Mouse (Mus musculus): ENCODE measurements around the gene Col23a1.

Col23a1 gene

DNA sequence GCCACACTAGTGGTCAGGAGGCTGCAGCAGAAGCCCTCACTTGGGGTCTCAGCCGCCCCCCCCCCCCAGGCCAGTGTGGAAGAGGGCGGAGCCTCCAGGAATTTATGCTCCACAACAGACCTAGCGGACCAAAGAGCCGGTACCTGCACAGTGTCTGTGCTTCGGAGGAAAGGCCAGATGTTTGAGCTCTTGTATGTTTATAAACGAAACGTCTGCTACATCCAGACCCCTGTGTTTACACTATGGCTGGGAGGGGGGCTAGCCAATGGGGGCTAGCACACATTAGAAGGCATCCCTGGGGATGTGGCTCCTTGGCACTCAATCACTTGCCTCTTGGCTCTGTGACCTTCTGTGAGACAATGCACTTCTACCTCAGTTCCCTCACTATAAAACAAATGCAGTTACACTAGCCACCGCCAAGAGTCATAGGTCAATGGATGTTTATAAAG, 99.2 kb downstream of the Col23a1 start:
- no peak for DNase-seq (ENCODE audit: low read depth, low spot score)

DNA sequence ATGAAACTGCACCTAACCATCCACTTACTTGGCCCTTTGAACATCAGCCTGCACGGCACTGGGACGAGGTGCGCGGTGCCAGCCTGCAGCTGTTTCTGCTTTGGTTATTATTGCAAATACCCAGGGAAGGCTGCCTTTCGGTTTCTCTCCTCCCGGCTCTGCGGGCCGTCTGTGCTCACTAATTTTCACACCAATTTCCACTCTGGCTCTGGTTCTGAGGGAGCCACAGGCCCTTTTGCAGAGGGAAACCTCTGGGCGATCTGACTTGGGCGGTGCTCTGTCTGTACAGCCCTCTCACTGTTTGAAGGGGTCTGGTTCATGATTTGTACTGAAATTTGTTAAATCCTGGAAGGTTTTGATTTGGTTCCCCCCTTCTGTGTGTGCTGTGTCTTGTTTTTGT, 100.0 kb downstream of the Col23a1 start:
- DNase-seq (ENCODE audit: low read depth, low spot score) = no peak

DNA sequence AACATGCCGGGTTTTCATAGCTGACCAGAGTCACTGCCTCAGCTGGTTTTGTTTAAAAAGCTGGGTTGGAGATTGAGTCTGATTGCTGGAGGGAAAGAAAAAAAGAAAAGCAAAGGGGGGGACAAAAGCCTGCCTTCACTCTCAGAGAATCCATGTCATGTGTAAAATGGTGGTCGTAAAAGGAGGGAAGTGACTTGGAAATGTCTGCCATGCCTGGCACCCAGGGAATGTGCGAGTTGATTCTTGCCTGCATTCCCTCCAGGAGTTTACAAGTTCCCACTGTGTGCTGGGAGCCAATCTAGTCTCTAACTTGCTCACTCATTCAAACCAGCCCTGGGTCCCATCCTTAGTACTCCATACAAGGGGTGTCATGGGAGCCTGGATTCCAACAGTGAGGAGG, 100.8 kb downstream of the Col23a1 start:
- DNase-seq (ENCODE audit: low read depth, low spot score) = no peak

DNA sequence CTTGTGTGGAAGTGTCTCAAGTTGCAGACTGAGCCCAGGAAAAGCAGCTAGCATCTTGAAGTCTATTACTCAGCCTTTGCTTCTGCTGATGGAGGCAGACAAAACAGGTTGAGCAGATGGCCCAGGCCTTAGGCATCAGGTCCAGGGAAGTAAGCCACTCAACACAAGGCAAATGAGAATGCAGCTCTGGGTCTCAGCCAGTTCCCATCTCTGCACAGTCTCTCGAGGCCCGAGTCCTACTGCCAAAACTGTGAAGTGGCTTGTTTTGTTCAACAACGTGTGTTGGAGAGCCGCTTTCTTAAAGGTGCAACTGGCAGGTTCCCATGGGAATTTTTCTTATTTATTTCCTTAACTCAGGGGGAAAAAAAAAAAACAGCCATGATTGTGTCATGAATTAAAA, 101.8 kb downstream of the Col23a1 start:
- no peak for DNase-seq (ENCODE audit: low read depth, low spot score)

DNA sequence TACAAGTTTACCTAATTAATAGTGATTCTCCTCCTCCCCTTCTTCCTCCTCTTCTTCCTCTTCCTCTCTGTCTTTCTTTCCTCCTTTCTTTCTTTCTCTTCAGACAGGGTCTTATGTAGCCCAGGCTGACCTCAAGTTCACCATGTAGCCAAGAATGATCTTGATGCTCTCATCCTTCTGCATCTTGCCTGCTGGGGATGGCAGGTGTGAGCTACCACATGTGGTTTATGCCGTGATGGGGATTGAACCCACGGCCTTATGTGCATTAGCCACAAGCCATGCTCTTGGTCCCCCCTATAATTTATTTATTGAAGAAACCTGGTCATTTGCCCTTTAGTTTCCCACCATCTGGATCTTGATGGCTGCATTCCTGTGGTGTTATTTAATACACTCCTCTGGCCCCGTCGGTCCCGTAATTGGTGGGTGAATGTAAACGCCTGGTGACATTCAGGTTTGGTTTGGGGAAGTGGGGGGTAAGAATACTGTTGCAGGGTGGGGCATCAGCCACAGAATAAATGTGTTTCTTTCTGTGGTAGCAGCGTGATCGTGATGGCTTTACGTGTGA, 104.7 kb downstream of the Col23a1 start:
- DNase-seq (ENCODE audit: low read depth, low spot score) = no peak

DNA sequence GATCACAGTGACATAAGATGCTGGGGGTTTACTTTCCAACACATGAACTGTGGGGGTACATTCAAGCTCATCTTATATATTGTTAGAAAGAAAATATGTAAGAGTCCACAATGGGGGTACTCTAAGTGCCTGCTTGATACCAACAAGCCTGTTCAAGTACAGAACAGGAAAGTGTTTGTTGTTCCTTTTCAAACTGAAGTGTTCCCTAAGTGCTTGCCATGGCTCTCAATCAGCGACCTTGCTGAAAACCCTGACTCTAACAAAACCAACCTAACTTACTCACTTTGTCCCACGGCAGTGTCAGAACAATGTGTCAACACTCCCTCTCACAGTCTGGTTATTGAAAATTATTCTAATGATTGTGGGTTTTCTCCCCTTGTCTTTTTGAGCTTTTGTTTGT, 106.7 kb downstream of the Col23a1 start:
- no peak for DNase-seq (ENCODE audit: low read depth, low spot score)

DNA sequence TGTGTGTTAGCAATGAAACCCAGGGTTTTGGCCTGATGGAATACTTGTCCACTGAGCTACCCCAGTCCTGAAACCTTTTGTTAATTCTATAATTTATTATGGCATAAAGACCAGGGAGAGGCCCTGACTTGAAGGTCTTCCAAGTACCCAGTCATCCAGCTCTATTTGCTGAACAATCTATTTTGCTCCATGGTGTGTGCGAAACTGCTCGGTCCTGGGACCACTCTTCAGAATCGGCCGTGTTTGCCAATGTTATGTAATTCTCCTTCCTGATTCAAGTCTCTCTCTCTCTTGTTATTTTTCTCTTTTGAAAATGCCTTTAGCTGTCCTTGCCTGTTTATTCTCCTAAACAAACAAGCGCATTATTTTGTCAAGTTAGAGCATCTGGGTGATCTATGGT, 108.4 kb downstream of the Col23a1 start:
- DNase-seq (ENCODE audit: low read depth, low spot score) = no peak

DNA sequence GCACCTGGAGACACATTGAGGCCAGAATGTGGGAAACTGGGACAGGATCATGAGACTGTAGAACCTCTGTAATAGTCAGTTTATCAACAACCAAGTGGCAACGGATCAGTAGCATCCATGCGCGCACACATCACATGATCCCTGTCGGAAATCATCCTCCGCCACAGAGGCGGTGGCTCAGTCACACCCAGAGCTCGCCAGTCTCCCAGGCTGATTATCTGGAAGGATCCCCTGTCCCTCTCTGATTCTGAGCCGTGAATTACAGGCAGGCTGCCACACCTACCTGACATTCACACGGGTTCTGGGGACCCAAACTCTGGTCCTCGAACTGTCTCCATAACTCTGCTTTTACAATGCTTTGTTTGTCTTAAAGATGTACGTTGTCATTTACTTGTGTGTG, 110.6 kb downstream of the Col23a1 start:
- no peak for DNase-seq (ENCODE audit: low read depth, low spot score)

DNA sequence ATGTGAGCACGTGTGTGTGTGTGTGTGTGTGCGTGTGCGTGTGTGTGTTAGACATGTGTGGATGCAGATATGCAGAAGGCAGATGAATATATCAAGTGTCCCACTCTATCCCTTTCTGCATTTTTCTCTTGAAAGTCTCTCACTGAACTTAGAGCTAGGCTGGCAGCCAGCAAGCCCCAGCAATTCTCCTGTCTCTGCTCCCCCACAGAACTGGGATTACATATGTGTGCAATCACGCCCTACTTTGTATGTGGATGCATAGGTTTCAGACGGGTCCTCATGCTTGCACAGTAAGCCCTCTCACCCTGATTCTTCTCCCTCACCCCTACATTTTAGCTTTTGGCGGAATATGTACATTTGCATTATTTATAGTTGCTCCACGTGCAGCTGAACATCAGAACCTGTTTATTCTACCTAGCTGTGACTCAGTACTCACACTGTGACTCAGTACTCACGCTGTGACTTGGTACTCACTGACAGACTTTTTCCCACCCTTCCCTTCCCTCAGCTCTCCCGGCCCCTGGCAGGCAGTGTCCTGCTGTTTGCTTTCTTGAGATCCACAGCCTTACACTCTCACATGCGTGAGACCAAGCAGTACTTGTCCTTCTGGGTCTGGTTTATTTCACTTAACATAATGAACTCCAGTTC, 111.9 kb downstream of the Col23a1 start:
- DNase-seq (ENCODE audit: low read depth, low spot score) = no peak

DNA sequence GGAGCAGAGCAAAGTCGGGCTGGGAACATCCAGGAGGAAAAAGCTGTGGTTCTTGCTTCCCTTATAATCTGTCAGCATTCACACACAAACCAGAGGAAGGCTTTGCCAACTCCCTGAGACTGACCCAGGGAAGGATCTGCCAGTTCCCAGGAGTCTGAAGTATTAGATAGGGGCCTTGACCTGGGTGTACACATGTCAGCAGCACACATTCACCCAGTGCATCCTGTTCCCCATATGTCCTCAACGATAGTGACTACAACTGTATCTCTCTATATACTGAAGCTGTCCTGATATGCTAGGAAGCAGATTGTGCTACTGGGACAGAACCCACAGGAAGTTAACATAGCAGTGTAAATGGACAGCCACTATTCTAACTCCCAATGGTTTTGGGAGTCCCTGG, 114.2 kb downstream of the Col23a1 start:
- DNase-seq (ENCODE audit: low read depth, low spot score) = no peak

DNA sequence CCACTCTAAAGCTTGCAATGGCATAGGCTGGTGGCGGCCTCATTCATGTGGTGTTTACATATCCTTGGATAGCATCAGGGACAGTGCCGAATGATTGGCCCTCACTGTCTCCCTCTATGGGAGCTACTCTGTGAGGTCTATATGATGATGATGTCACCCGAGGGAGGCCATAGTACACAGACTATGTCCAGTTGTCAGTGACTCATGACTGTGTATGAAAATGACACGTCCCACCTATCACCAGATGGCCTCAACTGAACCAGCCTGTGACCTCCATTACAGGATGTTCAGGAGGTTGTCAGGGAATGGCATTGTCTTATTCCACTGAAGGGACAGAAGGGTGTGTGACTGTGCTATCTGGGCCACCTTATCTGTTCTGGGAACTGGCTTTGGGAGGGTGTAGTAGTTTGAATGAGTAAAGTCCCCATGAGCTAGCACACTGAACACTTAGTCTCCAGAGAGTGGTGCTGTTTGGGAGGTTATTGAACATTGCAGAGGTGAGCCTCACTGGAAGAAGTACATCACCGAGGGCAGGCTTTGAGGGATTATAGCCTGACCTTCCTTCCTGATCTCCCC, 115.2 kb downstream of the Col23a1 start:
- DNase-seq (ENCODE audit: low read depth, low spot score) = no peak

DNA sequence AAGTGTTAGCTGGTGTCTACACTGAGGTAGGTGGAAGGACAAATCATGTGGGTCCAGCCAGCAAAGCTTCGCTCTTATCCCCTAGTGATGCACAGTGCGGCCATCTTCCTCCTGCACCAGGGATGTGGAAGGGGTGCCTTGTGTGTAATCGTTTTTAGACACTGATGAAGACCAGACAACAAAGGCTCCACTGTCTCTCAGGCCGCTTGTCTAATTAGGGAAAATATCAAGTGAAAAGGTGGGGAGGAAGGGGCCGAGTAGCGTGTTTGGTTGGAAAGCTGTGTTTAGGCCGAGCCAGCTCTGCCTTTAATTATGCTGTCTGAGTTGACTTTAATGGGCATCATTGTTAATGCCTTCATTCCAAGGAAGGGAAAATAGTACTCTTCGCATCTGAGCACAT, 116.8 kb downstream of the Col23a1 start:
- DNase-seq (ENCODE audit: low read depth, low spot score) = no peak

DNA sequence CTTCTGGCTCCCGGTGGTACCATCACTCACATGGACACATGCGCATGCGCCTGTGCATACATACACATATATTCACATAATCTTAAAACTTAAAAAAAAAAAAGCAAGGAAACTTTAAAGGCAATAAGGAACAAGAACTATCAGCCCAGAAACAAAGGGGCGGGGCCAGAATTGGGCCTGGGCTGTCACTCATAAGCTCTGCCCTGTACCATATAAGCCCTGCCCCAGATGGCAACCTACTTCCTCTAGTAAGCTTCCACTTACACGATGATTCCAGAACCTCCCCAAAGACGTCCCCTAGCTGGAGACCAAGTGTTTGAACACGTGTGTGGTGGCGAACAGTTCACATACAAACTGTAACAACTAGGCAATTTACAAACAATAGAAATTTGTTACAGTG, 117.6 kb downstream of the Col23a1 start:
- DNase-seq (ENCODE audit: low read depth, low spot score) = no peak

DNA sequence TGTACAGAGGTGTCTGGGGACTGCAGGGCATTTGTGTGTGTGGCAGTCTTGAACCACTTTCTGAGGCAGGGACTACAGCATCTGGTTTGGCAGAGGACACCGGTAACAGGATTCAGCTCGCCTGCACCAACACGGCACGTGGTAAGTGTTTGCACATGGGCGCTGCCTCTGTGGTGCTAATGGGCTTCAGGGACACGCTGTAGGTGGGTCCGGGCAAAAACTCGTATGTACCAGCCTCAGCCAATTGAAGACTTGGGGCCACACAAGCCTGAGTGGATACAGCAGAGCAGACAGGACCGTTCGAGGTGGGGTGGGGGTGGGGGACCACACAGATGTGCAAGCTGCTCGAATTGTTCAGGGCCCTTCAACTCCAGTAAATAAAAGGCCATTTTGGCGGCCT, 121.1 kb downstream of the Col23a1 start:
- DNase-seq (ENCODE audit: low read depth, low spot score) = peak; percentile 6

DNA sequence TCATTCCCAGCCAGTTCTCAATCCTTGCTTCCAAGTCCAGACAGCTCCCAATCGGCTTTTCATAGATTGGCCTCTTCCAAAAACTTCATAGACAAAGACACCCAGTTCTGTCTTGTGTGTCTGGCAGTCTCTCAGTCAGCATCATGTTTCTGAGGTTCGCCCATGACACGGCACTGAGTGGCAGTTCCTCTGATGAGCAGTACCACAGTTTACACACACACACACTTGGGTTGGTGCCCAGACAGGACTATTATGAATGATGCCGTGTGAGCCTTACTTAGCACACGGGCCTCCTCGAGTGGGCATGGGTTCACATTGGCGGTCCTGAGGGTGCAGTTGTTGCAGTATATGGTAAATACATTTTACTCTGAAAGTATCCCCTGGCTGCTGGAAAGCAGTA, 124.8 kb downstream of the Col23a1 start:
- DNase-seq (ENCODE audit: low read depth, low spot score) = no peak

DNA sequence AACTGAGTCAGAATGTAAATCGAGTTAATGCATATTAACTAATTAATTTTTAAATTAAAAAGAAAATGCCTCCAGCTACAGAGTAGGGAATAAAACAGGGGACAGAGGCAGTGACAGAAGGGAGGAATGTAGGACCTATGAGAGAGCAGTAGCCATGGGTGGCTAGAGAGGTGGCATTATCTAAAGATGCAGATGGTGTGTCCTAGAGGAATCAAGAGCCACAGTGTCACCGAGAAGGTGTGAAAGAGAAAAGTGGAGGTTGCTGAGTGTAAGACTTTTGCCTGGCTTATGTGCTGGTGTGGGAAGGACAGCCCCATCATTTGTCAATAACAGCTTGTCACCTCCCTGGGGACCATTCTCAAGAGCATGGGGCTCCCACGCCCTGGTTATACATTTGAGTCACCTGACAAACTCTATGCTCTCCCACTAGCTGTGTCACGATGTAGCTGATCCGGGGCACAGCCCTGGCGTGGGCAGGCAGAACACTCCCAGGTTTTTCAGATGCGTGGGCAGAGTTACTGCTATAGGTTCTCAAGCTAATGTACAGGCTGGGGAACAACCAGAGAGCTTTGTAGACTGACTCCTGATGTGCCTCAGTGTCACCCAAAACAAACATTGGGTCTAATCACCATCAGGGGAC, 125.4 kb downstream of the Col23a1 start:
- DNase-seq (ENCODE audit: low read depth, low spot score) = no peak

DNA sequence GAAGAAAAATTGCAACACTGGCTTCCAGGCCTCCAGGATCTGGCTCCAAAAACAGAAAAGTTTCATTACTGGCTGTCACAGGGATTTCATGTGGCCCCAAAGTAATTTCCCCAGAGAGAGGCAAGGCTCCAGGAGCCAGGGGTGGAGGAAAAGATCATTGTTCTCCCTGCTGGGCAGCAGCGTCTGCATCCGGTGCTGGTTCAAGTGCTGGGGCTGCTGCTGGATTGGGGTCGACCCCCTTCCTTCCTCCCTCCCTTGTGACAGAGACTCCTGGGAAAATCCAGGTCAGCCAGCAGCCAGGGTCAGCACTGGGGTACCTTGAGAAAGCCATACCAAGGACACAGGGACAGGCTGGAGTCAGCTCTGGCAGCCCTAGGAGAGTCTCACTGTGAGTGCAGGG, 129.1 kb downstream of the Col23a1 start:
- DNase-seq (ENCODE audit: low read depth, low spot score) = no peak

DNA sequence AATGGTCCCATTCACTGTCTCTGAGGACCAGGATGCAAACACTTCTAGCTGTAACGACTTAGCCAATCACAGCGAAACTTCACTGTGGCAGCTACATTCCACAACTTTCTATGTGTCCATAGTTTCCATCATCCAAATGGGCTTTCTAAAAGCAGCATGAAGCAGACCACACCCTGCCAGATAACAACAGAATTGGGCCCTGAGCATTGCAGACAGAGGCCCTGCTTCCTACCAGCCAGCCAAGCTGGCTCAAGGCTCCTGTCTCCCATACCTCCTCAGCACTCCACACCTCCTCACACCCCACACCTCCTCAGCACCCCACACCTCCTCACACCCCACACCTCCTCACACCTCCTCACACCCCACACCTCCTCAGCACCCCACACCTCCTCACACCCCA, 132.2 kb downstream of the Col23a1 start:
- no peak for DNase-seq (ENCODE audit: low read depth, low spot score)

DNA sequence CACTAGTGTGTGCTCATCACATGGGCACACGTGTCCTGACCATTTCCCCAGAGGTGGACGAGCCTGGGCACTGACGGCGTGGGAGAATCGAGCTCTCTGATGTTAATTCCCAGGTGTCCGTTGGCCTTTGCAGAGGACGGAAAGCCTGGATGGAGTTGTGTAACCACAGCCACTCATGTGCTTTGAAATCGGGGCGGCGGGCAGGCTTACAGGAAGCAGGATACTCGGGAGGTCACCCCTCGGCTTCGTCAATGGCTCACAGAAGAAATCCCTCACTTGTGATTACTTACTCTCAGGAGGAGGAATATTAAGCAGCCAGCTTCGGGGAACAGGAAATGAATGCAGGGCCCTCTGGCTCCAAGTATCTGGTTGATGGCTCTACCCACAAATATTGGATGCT, 133.0 kb downstream of the Col23a1 start:
- no peak for DNase-seq (ENCODE audit: low read depth, low spot score)

DNA sequence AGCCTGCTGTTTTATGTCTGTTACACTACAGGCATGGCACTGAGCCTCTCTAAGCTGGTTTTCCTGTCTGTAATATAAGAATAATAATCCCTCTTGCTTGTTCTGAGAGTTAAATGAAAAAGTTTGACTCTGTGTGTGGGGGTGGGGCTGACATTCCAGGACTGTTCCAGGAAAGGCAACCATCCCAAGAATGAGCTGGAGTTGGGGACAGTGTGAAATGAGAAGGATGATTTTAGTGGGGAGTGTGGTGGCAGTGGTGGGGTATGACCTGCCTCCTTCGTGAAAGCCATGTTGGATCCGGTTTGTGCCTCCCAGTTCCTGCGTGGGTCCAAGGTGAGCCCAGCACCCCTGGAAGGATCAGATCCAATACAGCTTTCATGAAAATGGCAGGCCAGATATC, 136.4 kb downstream of the Col23a1 start:
- no peak for DNase-seq (ENCODE audit: low read depth, low spot score)

DNA sequence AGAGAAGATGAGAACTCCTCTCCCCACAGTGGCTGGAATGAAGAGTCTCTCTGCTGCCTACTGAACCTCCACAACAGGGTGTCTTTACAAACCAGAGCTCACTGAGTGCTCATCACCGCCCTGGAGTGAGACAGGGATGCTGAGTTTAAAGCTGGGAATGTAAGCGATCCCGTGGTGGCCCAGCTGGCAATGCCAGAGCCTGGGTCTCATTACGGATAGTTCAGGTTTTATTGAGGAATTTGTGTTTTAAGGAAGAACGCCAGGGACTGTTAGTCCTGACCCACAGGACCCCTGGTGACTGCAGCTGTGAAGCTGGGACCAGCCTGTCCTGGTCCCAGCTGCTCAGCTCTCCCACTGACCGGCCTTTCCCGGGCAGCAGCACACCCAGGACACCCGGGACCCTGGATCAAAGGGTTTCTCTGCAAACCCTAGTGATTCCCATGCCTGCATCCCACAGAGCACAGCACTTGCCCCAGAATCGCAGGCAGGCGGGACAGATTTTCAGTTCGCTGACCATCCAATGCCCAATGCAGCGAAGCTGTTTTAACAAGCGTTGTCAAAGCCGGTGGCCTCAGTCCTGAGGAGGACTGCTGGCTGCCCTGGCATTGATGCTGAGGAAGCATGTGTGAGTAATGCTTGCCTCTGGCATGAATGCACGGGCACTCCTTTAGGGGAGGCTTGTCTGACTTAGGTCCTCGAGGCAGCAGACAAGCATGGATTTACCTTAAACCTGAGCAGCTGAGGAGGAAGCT, 139.9 kb downstream of the Col23a1 start:
- no peak for DNase-seq (ENCODE audit: low read depth, low spot score)

DNA sequence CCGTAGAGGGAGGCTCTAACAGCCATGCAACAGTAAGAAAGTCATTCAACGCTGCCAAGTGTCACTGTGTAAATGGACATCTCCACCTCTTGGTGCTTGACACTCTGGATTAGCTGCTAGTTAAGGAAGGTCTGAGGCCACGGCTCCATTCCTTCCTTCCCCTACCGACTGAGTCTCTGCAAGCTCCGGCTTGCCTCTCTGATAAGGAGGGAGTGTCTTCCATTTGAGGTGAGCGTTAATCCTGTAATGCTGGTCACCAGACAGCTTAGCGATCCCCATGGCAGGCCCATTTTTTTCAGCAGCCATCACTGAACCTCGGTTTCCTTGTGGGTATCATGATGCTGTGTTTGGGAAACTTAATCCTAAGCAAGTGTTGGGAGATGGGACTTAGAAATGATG, 140.5 kb downstream of the Col23a1 start:
- DNase-seq (ENCODE audit: low read depth, low spot score) = no peak

All from ZHBTc4 (cell line).